Comparison of ENCODE assay signal across 8 mouse cellular contexts in the genomic region with DNA sequence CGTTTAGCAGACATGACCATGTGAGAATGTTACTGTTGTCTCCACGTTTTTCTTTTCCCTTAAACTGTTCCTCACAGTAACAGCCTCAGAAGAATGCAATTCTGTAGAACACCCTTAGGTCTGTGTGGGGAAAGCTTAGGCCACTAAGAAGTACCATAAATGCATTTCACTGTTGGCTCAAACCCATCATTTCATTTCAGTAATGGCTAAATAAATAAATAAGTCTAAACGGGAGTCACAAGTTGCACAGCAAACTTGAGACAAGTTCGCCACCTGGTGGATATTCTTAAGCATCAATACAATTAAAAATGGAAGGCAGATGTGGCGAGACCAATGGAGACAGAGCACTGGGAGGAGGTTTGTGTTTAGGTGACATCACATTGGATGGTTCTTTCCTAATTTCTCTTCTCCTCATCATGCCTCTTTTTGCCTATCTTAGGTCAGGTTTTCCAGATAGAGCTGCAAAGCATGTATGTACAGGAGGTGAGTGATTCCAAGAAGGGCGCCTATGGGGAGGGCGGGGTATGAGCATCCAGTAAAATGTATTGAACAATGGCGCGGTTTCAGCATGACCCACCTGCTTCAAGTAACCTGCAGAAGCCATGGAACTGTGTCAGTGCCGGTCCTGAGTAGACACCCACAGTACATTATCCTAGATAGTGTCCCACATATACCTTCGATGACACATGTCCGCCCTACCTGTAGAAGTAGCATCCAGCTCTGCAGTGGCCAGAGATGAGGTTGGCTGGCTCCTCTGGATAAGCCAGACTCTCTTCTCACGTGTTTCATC.
DNase-seq lines count a peak whose midpoint lies in the region; ATAC-seq lines count a peak whose summit lies in the region.

No protein-coding gene starts in this region.

- peak; percentile 55 to 69 for DNase-seq in heart, adult 18-20 months
- no peak for DNase-seq in heart, postnatal 25 days (ENCODE audit: low spot score)
- DNase-seq in c-Kit-positive CD71-positive TER-119-positive erythroid progenitor cells, embryonic 14.5 days (ENCODE audit: low spot score), result peak; percentile 12
- peak; percentile 14 to 24 for DNase-seq in heart, postnatal 36 days
- DNase-seq in large intestine, adult 2 months (ENCODE audit: low read depth, low spot score), result peak; percentile 38
- peak; percentile 26 for DNase-seq in neural tube, embryonic 10.5 days (ENCODE audit: extremely low spot score, low spot score)
- no peak for DNase-seq in ovary, postnatal 10 days (ENCODE audit: low spot score)

- intact Hi-C loops in heart, postnatal 25 days (cut with DNase I), result loop anchor here (2.0 to 10.0 kb wide), 6 partner anchors 165 to 1855 kb away; no protein-coding TSS in a partner anchor
- intact Hi-C loops in heart, postnatal 36 days (cut with DNase I), result loop anchor here (1.0 to 5.0 kb wide), 5 partner anchors 180 to 1805 kb away; no protein-coding TSS in a partner anchor

- peak; percentile 68 for ATAC-seq in CD4-positive, CD25-positive, alpha-beta regulatory T cell, adult 4 months

- WGBS in large intestine, adult 2 months, result 54% methylated on average over 13 of the region's 13 CpGs

Comparison
In these comparisons a context has a peak if more than half of its experiments do, and no peak if none do; other contexts are left out.
1. DNase-seq: peak in heart, adult 18-20 months (2 of 2), c-Kit-positive CD71-positive TER-119-positive erythroid progenitor cells, embryonic 14.5 days (single experiment), heart, postnatal 36 days (2 of 2), large intestine, adult 2 months (single experiment) and neural tube, embryonic 10.5 days (single experiment); none in heart, postnatal 25 days (single experiment) and ovary, postnatal 10 days (single experiment).